Mouse (Mus musculus) hindlimb bud, embryonic 11.5 days (tissue): ENCODE data around the gene Znrf2.
A peak's percentile ranks its signal among the peaks of the same experiment; 100 is the strongest.
"Not testable (repeated sequence)": the region's sequence is repeated elsewhere in the genome, so short reads cannot be mapped to it uniquely, and the experiment has no call there.

Experiments
- DNase-seq: peaks from one replicate; pipeline ENCODE4 v3.0.0-alpha.2; 2012; ENCODE audit warnings: low read depth, low spot score; ENCODE audit errors: extremely low spot score

The Znrf2 gene

GRCm38 (mm10) chr6:54809531-54810313 is 7.0 kb upstream of the Znrf2 start:
- no peak for DNase-seq

- DNase-seq, result no peak
Observed at GRCm38 (mm10) chr6:54810314-54810646, 6.4 kb upstream of the Znrf2 start.

GRCm38 (mm10) chr6:54811546-54812250 is 5.0 kb upstream of the Znrf2 start:
- no peak for DNase-seq

- no peak for DNase-seq
Observed at GRCm38 (mm10) chr6:54812276-54812675, 4.4 kb upstream of the Znrf2 start.

- no peak for DNase-seq
Observed at GRCm38 (mm10) chr6:54815428-54816130, 1.1 kb upstream of the Znrf2 start.

GRCm38 (mm10) chr6:54817266-54817767 is 601 bp downstream of the Znrf2 start:
- DNase-seq, result peak; percentile 39

- DNase-seq, result no peak
Observed at GRCm38 (mm10) chr6:54818389-54818788, 1.7 kb downstream of the Znrf2 start.

- no peak for DNase-seq
Observed at GRCm38 (mm10) chr6:54819272-54819671, 2.6 kb downstream of the Znrf2 start.

- DNase-seq, result no peak
Observed at GRCm38 (mm10) chr6:54819746-54820145, 3.0 kb downstream of the Znrf2 start.

GRCm38 (mm10) chr6:54822348-54822747 is 5.6 kb downstream of the Znrf2 start:
- DNase-seq, result no peak

- not testable (repeated sequence) for DNase-seq
Observed at GRCm38 (mm10) chr6:54824561-54824960, 7.8 kb downstream of the Znrf2 start.

- DNase-seq, result no peak
Observed at GRCm38 (mm10) chr6:54827481-54827880, 10.8 kb downstream of the Znrf2 start.

GRCm38 (mm10) chr6:54828274-54828673 is 11.6 kb downstream of the Znrf2 start:
- no peak for DNase-seq

GRCm38 (mm10) chr6:54830048-54830772 is 13.5 kb downstream of the Znrf2 start:
- no peak for DNase-seq

- no peak for DNase-seq
Observed at GRCm38 (mm10) chr6:54831069-54831720, 14.5 kb downstream of the Znrf2 start.

- DNase-seq, result no peak
Observed at GRCm38 (mm10) chr6:54833427-54833826, 16.7 kb downstream of the Znrf2 start.

- DNase-seq, result no peak
Observed at GRCm38 (mm10) chr6:54836666-54837065, 19.9 kb downstream of the Znrf2 start.

GRCm38 (mm10) chr6:54841399-54841798 is 24.7 kb downstream of the Znrf2 start:
- DNase-seq, result no peak

GRCm38 (mm10) chr6:54842041-54842440 is 25.3 kb downstream of the Znrf2 start:
- DNase-seq, result no peak

GRCm38 (mm10) chr6:54848546-54848945 is 31.8 kb downstream of the Znrf2 start:
- no peak for DNase-seq
